Mouse (Mus musculus) embryonic facial prominence, embryonic 14.5 days (tissue): ENCODE measurements around the gene Anapc7. TPM values are rescaled to one million over a fixed set of nuclear protein-coding genes. Genes with fewer than 3 reads are reported as not detected.

Source experiments
- ATAC-seq: fragments of 200-750 bp; cut with Nextera tagmentation; 2 replicates; pipeline ENCODE4 v1.8.0; 2017; ENCODE audit warnings: low read depth, moderate number of reproducible peaks, moderate TSS enrichment
- DNase-seq: peaks from one replicate; pipeline ENCODE4 v3.0.0-alpha.2; 2015; ENCODE audit warnings: low spot score
- H3K27ac ChIP-seq: fragments of 300-500 bp; sonication (generic); replicated peaks from 2 replicates; pipeline ENCODE4 v1.5.1; 2014; ENCODE audit warnings: low read depth, mild to moderate bottlenecking, low read length, moderate library complexity
- H3K27me3 ChIP-seq: fragments of 300-500 bp; sonication (generic); replicated peaks from 2 replicates; pipeline ENCODE4 v1.6.1; 2014; ENCODE audit warnings: low read length; ENCODE audit not compliant: control insufficient read depth, insufficient read depth
- H3K36me3 ChIP-seq: fragments of 300-500 bp; sonication (generic); 2 replicates; pipeline ENCODE4 v1.6.1; 2014; ENCODE audit warnings: low read length, mixed read lengths; ENCODE audit not compliant: control insufficient read depth, insufficient read depth
- H3K4me1 ChIP-seq: fragments of 300-500 bp; sonication (generic); 2 replicates; pipeline ENCODE4 v1.6.1; 2014; ENCODE audit warnings: antibody characterized with exemption, low read length; ENCODE audit not compliant: control insufficient read depth, insufficient read depth
- H3K4me2 ChIP-seq: fragments of 300-500 bp; sonication (generic); 2 replicates; pipeline ENCODE4 v1.6.1; 2014; ENCODE audit warnings: low read depth, mild to moderate bottlenecking, low read length, moderate library complexity, mixed read lengths
- H3K4me3 ChIP-seq: fragments of 300-500 bp; sonication (generic); 2 replicates; pipeline ENCODE4 v1.5.1; 2014; ENCODE audit warnings: low read depth, mild to moderate bottlenecking, low read length
- H3K9ac ChIP-seq: fragments of 300-500 bp; sonication (generic); 2 replicates; pipeline ENCODE4 v1.6.1; 2014; ENCODE audit warnings: low read depth, mild to moderate bottlenecking, low read length, moderate library complexity, mixed read lengths
- H3K9me3 ChIP-seq: fragments of 300-500 bp; sonication (generic); 2 replicates; pipeline ENCODE4 v1.6.1; 2016; ENCODE audit warnings: low read length; ENCODE audit not compliant: control insufficient read depth
- WGBS: fragments of 180-500 bp; shearing (Covaris S2); extraction: QIAGEN DNeasy Blood & Tissue Kit; methylation state at CpG from one replicate; pipeline ENCODE4 v1.1.7; 2014; 5-methylcytosine and 5-hydroxymethylcytosine counted together
- polyA plus RNA-seq: library from polyadenylated mRNA; unstranded; fragments of >200 nt; fragmentation: Nextera tagmentation; extraction: Ambion mirVana; gene quantifications from 2 replicates; pipeline ENCODE4 v1.2.1, GENCODE M21; 2014

The Anapc7 gene
- polyA plus RNA-seq, 1 experiment from 2014 or later = 23.1 TPM

- H3K27me3 ChIP-seq = no peaks in the 10 kb centered on the region
- H3K4me3 ChIP-seq = no peak overlapping the region
- no peak for ATAC-seq
- H3K4me1 ChIP-seq = no peaks in the 10 kb centered on the region
- H3K9ac ChIP-seq = no peak overlapping the region
- H3K9me3 ChIP-seq = no peaks in the 10 kb centered on the region
- H3K4me2 ChIP-seq = no peak overlapping the region
- H3K27ac ChIP-seq = no peak overlapping the region
- WGBS = 88% methylated on average over 4 of the region's 4 CpGs
- no peak for DNase-seq
- peaks cover 100% of the 10 kb centered on the region for H3K36me3 ChIP-seq
Observed at GRCm38 (mm10) chr5:122458066-122458465, 36.6 kb downstream of the Anapc7 start.

- Histone ChIP-seq H3K36me3 (peaks cover 100% of the 10 kb centered on the region), H3K4me1 (no peaks in the 10 kb centered on the region), H3K4me2 (no peak overlapping the region), H3K9ac (no peak overlapping the region), H3K27ac (no peak overlapping the region), H3K9me3 (no peaks in the 10 kb centered on the region), H3K4me3 (no peak overlapping the region), H3K27me3 (no peaks in the 10 kb centered on the region)
- ATAC-seq (no peak), DNase-seq (no peak)
- 98% methylated on average over 5 of the region's 5 CpGs for WGBS
Observed at GRCm38 (mm10) chr5:122459335-122459734, 37.8 kb downstream of the Anapc7 start.

- no peak overlapping the region for H3K27ac ChIP-seq
- H3K4me3 ChIP-seq = no peak overlapping the region
- no peak overlapping the region for H3K9ac ChIP-seq
- H3K36me3 ChIP-seq = peaks cover 100% of the 10 kb centered on the region
- H3K4me1 ChIP-seq = no peaks in the 10 kb centered on the region
- H3K4me2 ChIP-seq = no peak overlapping the region
- no peaks in the 10 kb centered on the region for H3K27me3 ChIP-seq
- 84% methylated on average over 11 of the region's 11 CpGs for WGBS
- ATAC-seq = no peak
- no peak for DNase-seq
- H3K9me3 ChIP-seq = no peaks in the 10 kb centered on the region
Observed at GRCm38 (mm10) chr5:122460656-122461055, 39.2 kb downstream of the Anapc7 start.

- DNase-seq (no peak), ATAC-seq (no peak)
- no peaks in the 10 kb centered on the region for H3K9me3 ChIP-seq
- H3K27ac ChIP-seq = no peak overlapping the region
- H3K27me3 ChIP-seq = no peaks in the 10 kb centered on the region
- H3K9ac ChIP-seq = no peak overlapping the region
- H3K4me3 ChIP-seq = no peak overlapping the region
- WGBS = 91% methylated on average over 9 of the region's 9 CpGs
- no peaks in the 10 kb centered on the region for H3K4me1 ChIP-seq
- no peak overlapping the region for H3K4me2 ChIP-seq
- peaks cover 100% of the 10 kb centered on the region for H3K36me3 ChIP-seq
Observed at GRCm38 (mm10) chr5:122461431-122461830, 39.9 kb downstream of the Anapc7 start.

- no peak for ATAC-seq
- H3K4me1 ChIP-seq = no peaks in the 10 kb centered on the region
- DNase-seq = no peak
- peaks cover 99% of the 10 kb centered on the region for H3K36me3 ChIP-seq
- WGBS = 84% methylated on average over 5 of the region's 5 CpGs
- no peak overlapping the region for H3K4me3 ChIP-seq
- no peak overlapping the region for H3K4me2 ChIP-seq
- H3K9me3 ChIP-seq = no peaks in the 10 kb centered on the region
- H3K27ac ChIP-seq = no peak overlapping the region; the same call in 1 of the 2 replicates
- no peaks in the 10 kb centered on the region for H3K27me3 ChIP-seq
- no peak overlapping the region for H3K9ac ChIP-seq
Observed at GRCm38 (mm10) chr5:122471658-122472057, 50.2 kb downstream of the Anapc7 start.

GRCm38 (mm10) chr5:122474643-122475363 lies 53.3 kb downstream of the Anapc7 start:
- WGBS = 79% methylated on average over 4 of the region's 4 CpGs
- no peak for ATAC-seq

GRCm38 (mm10) chr5:122476078-122476477 lies 54.6 kb downstream of the Anapc7 start:
- WGBS = 71% methylated on average over 3 of the region's 3 CpGs
- H3K27me3 ChIP-seq = no peaks in the 10 kb centered on the region
- no peak for ATAC-seq
- H3K27ac ChIP-seq = no peak overlapping the region
- no peak overlapping the region for H3K4me3 ChIP-seq
- H3K36me3 ChIP-seq = peaks cover 86% of the 10 kb centered on the region
- H3K9me3 ChIP-seq = no peaks in the 10 kb centered on the region
- H3K4me2 ChIP-seq = no peak overlapping the region
- no peaks in the 10 kb centered on the region for H3K4me1 ChIP-seq
- no peak for DNase-seq
- no peak overlapping the region for H3K9ac ChIP-seq

More at GRCm38 (mm10) chr5:122474643-122475363, 53.3 kb downstream of the Anapc7 start:
- DNase-seq = no peak
- Histone ChIP-seq H3K4me2 (no peak overlapping the region), H3K4me1 (no peaks in the 10 kb centered on the region), H3K27me3 (no peaks in the 10 kb centered on the region), H3K9me3 (no peaks in the 10 kb centered on the region), H3K27ac (no peak overlapping the region), H3K4me3 (no peak overlapping the region), H3K36me3 (peaks cover 91% of the 10 kb centered on the region), H3K9ac (no peak overlapping the region)

GRCm38 (mm10) chr5:122477492-122477891 lies 56.0 kb downstream of the Anapc7 start:
- Histone ChIP-seq H3K9ac (no peak overlapping the region), H3K27me3 (no peaks in the 10 kb centered on the region), H3K4me1 (no peaks in the 10 kb centered on the region), H3K9me3 (no peaks in the 10 kb centered on the region), H3K27ac (no peak overlapping the region), H3K4me3 (no peak overlapping the region), H3K4me2 (no peak overlapping the region), H3K36me3 (peaks cover 84% of the 10 kb centered on the region)
- WGBS = 88% methylated on average over 3 of the region's 3 CpGs
- DNase-seq (no peak), ATAC-seq (no peak)

- DNase-seq (no peak), ATAC-seq (no peak)
- WGBS = 64% methylated on average over 2 of the region's 2 CpGs
- Histone ChIP-seq H3K9me3 (no peaks in the 10 kb centered on the region), H3K4me2 (no peak overlapping the region), H3K27me3 (no peaks in the 10 kb centered on the region), H3K27ac (no peak overlapping the region), H3K36me3 (peaks cover 83% of the 10 kb centered on the region), H3K9ac (no peak overlapping the region), H3K4me3 (no peak overlapping the region), H3K4me1 (no peaks in the 10 kb centered on the region)
Observed at GRCm38 (mm10) chr5:122479131-122479530, 57.6 kb downstream of the Anapc7 start.
